Mouse (Mus musculus): Measurements from ENCODE around the gene Tspan32. TPM values are rescaled to one million over a fixed set of nuclear protein-coding genes. Genes with fewer than 3 reads are reported as not detected.
A peak's percentile ranks its signal among the peaks of the same experiment; 100 is the strongest.

The Tspan32 gene
- polyA plus RNA-seq, 1 experiment, result 5.1 TPM

GRCm38 (mm10) chr7:142997403-142998150, 7.3 kb upstream of the Tspan32 start:
- H3K4me3 ChIP-seq (ENCODE audit: insufficient read depth, low read depth, low read length), result no peak overlapping the region
- TF ChIP-seq POLR2A (IDR thresholded peaks at IDR 0.05; ENCODE audit: low read depth, low read length) (no peak), CTCF (conservative IDR thresholded peaks at IDR 0.05; ENCODE audit: insufficient read depth, insufficient read length, low read depth, low read length) (no peak)
- no peak for DNase-seq
- H3K27ac ChIP-seq (ENCODE audit: insufficient read depth, low read depth, low read length), result no peak overlapping the region
- H3K27me3 ChIP-seq (replicated peaks; ENCODE audit: control insufficient read depth, insufficient read depth, low read length), result no peaks in the 10 kb centered on the region
- H3K36me3 ChIP-seq (ENCODE audit: control insufficient read depth, insufficient read depth, low read length), result no peaks in the 10 kb centered on the region
- WGBS, result 49% methylated on average over 3 of the region's 3 CpGs
- no peaks in the 10 kb centered on the region for H3K4me1 ChIP-seq (ENCODE audit: control insufficient read depth, insufficient read depth, low read length)

DNA sequence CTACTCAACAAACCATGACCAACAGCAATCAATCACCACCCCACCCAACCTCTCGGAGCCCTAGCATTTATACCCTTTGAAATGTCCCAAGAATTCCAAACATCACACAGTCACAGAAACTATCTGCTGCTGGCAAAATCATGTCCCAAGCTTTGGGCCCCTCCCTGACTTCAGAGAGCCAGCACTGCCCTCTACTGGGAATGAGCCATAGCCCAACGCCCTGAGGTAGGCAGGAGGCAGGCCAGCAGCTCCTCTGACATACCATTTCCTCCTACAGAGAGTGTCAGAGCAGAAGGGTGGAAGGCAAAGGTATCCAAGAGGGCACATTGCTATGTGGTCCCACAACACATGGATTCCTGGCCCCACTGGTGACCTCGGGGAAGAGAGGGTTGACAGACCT, 2.2 kb upstream of the Tspan32 start:
- H3K27me3 ChIP-seq (replicated peaks; ENCODE audit: control insufficient read depth, insufficient read depth, low read length), result no peaks in the 10 kb centered on the region
- H3K4me3 ChIP-seq (ENCODE audit: insufficient read depth, low read depth, low read length), result no peak overlapping the region
- TF ChIP-seq CTCF (conservative IDR thresholded peaks at IDR 0.05; ENCODE audit: insufficient read depth, insufficient read length, low read depth, low read length), result peak; percentile 46; the same call in 1 of the 2 replicates
- no peak for TF ChIP-seq POLR2A (IDR thresholded peaks at IDR 0.05; ENCODE audit: low read depth, low read length)
- no peaks in the 10 kb centered on the region for H3K4me1 ChIP-seq (ENCODE audit: control insufficient read depth, insufficient read depth, low read length)
- DNase-seq, result no peak
- no peaks in the 10 kb centered on the region for H3K36me3 ChIP-seq (ENCODE audit: control insufficient read depth, insufficient read depth, low read length)
- H3K27ac ChIP-seq (ENCODE audit: insufficient read depth, low read depth, low read length), result no peak overlapping the region
- WGBS, result 31% methylated on average over 3 of the region's 3 CpGs

- Histone ChIP-seq H3K27me3 (replicated peaks; ENCODE audit: control insufficient read depth, insufficient read depth, low read length) (no peaks in the 10 kb centered on the region), H3K4me3 (ENCODE audit: insufficient read depth, low read depth, low read length) (no peak overlapping the region), H3K36me3 (ENCODE audit: control insufficient read depth, insufficient read depth, low read length) (no peaks in the 10 kb centered on the region), H3K4me1 (ENCODE audit: control insufficient read depth, insufficient read depth, low read length) (peaks cover 11% of the 10 kb centered on the region), H3K27ac (ENCODE audit: insufficient read depth, low read depth, low read length) (no peak overlapping the region)
- WGBS, result 95% methylated on average over 6 of the region's 6 CpGs
- DNase-seq, result no peak
- TF ChIP-seq POLR2A (IDR thresholded peaks at IDR 0.05; ENCODE audit: low read depth, low read length), result no peak
- TF ChIP-seq CTCF (conservative IDR thresholded peaks at IDR 0.05; ENCODE audit: insufficient read depth, insufficient read length, low read depth, low read length), result no peak
Observed at GRCm38 (mm10) chr7:143005344-143006096, 674 bp downstream of the Tspan32 start.

DNA sequence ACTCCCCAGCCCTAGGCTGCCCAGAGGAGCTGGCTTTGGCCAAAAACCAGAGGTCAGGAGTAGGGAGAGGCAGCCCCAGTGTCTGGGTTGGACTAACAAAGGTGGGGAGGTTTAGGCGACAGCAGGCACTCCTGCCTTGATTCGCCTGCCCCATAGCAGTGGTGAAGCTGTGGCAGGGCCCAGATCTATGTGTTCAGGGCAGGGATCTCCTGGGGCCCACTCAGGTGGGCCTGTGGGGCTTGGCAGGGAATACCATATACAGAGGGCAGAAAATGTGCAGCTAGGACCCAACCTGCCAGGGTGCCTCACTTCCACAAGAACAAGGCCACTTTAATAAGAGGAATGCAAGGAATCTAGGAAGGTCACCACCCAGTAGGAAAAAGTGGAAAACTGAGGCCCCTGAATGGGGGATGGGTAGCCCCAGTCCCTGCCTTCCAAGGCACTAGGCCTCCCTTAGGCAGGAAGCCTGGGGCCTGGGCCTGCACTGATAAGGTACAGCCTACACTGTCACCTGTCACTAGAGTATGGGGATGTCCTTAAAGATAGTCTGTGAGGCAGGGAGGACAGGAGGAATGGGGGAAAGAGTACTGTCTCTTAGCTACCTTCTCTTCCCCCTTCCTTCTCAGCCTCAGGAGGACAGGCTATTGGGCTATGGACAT, 1.4 kb downstream of the Tspan32 start:
- 79% methylated on average over 2 of the region's 2 CpGs for WGBS
- Histone ChIP-seq H3K4me1 (ENCODE audit: control insufficient read depth, insufficient read depth, low read length) (peaks cover 11% of the 10 kb centered on the region), H3K27ac (ENCODE audit: insufficient read depth, low read depth, low read length) (no peak overlapping the region), H3K36me3 (ENCODE audit: control insufficient read depth, insufficient read depth, low read length) (no peaks in the 10 kb centered on the region), H3K27me3 (replicated peaks; ENCODE audit: control insufficient read depth, insufficient read depth, low read length) (no peaks in the 10 kb centered on the region), H3K4me3 (ENCODE audit: insufficient read depth, low read depth, low read length) (no peak overlapping the region)
- TF ChIP-seq CTCF (conservative IDR thresholded peaks at IDR 0.05; ENCODE audit: insufficient read depth, insufficient read length, low read depth, low read length) (no peak), POLR2A (IDR thresholded peaks at IDR 0.05; ENCODE audit: low read depth, low read length) (no peak)
- no peak for DNase-seq

DNA sequence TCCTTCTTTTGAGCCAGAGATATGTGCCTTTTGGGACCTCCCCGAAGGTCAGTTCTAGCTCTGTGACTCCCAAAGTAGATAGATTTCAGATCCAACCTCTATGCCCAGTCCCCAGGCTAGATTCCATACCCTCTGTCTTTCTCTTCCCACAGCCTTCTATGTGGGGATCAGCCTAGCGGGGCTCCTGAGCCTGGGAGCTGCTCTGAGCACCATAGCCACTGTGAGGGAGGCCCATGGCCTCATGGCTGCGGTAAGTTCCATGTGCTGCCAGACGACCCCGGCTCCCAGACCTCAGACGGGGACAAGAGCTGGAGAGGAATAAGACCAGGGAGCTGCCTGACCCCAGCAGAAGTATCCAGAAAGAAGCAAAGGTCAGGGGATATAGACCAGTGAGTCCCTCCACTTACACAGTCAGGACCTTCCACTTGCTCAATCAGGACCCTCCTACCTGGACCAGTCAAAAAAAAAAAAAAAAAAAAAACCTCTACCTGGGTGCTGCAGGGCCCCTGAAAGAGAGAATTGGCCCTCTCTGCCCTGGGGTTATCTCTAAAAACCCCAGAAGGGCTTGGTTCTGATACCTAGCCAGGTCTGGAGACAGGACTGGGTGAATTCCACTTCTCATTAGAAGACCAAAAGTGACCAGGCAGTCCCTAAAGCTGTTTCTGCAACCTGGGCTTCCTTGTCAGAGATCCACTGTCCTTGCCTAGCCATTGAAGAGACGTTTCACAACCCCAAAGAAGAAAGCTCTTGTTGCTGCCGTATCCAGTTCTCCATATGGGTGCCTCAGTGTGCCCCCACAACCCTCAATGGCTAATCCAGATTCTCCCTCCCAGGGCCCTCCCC, 2.1 kb downstream of the Tspan32 start:
- H3K4me1 ChIP-seq (ENCODE audit: control insufficient read depth, insufficient read depth, low read length), result peaks cover 11% of the 10 kb centered on the region
- no peaks in the 10 kb centered on the region for H3K36me3 ChIP-seq (ENCODE audit: control insufficient read depth, insufficient read depth, low read length)
- WGBS, result 91% methylated on average over 8 of the region's 8 CpGs
- H3K27me3 ChIP-seq (replicated peaks; ENCODE audit: control insufficient read depth, insufficient read depth, low read length), result no peaks in the 10 kb centered on the region
- no peak for TF ChIP-seq POLR2A (IDR thresholded peaks at IDR 0.05; ENCODE audit: low read depth, low read length)
- TF ChIP-seq CTCF (conservative IDR thresholded peaks at IDR 0.05; ENCODE audit: insufficient read depth, insufficient read length, low read depth, low read length), result no peak
- H3K4me3 ChIP-seq (ENCODE audit: insufficient read depth, low read depth, low read length), result no peak overlapping the region
- DNase-seq, result no peak
- no peak overlapping the region for H3K27ac ChIP-seq (ENCODE audit: insufficient read depth, low read depth, low read length)

GRCm38 (mm10) chr7:143007599-143008369, 2.9 kb downstream of the Tspan32 start:
- DNase-seq, result peak; percentile 95
- peak; percentile 95 for TF ChIP-seq CTCF (conservative IDR thresholded peaks at IDR 0.05; ENCODE audit: insufficient read depth, insufficient read length, low read depth, low read length)
- TF ChIP-seq POLR2A (IDR thresholded peaks at IDR 0.05; ENCODE audit: low read depth, low read length), result no peak
- Histone ChIP-seq H3K4me3 (ENCODE audit: insufficient read depth, low read depth, low read length) (no peak overlapping the region), H3K27me3 (replicated peaks; ENCODE audit: control insufficient read depth, insufficient read depth, low read length) (no peaks in the 10 kb centered on the region), H3K27ac (ENCODE audit: insufficient read depth, low read depth, low read length) (peak overlapping the region; percentile 95), H3K36me3 (ENCODE audit: control insufficient read depth, insufficient read depth, low read length) (no peaks in the 10 kb centered on the region), H3K4me1 (ENCODE audit: control insufficient read depth, insufficient read depth, low read length) (peaks cover 11% of the 10 kb centered on the region)
- 34% methylated on average over 17 of the region's 17 CpGs for WGBS
